Mouse (Mus musculus) layer of hippocampus, postnatal 10 days (tissue): Measurements from ENCODE around the gene Aven. TPM values are rescaled to one million over a fixed set of nuclear protein-coding genes. Genes with fewer than 3 reads are reported as not detected.

Source experiments
- DNase-seq, 2 experiments: peaks; one replicate each; pipeline ENCODE4 v3.0.0; 2021; ENCODE audit warnings: low spot score in 2 of 2
- total RNA-seq, 2 experiments: library from RNA; stranded (reverse); gene quantifications; 2 replicates each; pipeline ENCODE4 v1.2.3; 2021

The Aven gene
- total RNA-seq, 2 experiments from 2014 or later, result 8.9 to 10.1 TPM

DNA sequence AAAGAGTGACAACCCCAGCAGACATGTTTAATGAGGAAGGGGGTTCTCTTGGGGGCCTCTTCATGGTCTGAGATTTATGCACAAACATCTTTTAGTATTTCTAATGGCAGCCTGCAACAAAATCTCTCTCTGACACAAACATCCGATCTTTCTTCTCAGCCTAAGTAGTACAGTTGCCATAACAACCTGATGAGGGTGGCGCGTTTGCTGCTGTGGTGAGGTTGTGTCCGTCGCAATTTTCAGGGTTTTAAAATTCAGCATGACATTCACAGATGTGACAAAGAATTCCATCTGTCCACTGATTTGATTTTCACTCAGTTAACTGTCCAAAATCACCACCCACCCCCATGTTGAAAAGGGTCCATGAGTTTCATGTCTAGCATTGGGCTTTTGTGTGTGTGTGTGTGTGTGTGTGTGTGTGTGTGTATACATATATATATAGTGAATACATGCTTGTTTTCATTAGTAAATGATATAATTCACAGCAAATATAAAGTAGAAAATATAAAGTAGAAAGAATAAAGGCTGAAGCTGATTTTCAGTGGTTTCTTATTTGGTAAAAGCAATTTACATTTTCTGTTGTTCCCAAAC is 49.0 kb downstream of the Aven start:
- DNase-seq, result no peak

GRCm38 (mm10) chr2:112556527-112556926 is 63.8 kb downstream of the Aven start:
- no peak for DNase-seq

- no peak for DNase-seq
Measured at GRCm38 (mm10) chr2:112557453-112557852, 64.7 kb downstream of the Aven start.

DNA sequence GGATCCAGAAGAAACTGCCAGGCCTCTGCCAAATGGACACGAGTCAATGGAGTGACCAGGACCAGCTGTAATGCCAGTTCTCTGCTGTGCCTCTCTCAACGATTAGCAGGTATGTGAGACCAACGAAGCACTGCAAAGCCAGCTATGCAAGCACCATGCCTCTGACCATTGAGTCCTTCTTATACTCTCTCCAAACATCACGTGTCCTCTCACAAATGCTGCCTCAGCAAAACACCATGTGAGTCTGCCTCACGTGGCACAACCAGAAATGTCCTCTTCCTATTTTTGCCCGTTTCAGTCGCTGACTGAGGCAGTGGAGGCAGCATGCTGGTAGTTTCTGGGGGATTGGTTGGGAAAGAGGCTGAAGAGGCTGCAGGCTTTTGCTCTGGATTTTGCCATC is 68.8 kb downstream of the Aven start:
- DNase-seq, result no peak

- DNase-seq, result no peak
Measured at GRCm38 (mm10) chr2:112565060-112565459, 72.3 kb downstream of the Aven start.

DNA sequence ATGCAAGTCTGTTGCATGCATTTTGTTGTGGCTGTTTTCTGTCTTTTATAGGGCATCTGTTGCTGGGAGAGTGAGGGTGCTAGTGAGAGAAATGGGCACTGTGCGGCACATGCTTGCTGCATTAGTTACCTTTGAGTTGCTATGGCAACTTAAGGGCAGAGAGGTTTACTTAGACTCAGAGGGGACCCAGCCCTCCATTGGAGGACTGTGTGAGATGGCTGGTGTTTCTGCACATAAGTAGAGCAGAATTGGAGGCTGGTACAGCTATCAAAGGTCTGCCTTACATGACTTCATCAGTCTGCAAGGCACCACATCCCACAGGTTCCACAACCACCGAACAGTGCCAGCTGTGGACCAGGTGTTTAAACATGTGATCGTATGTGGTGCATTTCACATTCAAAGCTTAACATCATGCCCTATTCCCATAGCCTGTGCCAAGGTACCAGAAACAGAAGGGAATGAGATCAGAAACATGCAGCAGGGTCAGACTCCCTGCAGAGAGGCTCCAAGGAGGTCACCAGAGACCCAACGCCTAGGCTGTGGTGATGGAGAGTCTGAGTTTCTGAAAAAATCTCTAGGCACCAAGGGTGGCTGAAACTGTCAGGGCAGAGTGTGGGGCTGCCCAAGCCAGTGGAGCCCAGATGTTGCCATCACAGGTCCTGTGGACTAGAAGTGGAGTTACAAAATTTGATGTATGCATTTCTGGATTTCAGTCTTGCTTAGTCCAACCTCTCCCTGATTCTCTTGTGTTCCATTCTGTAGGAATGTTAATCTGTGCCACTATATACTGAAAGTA is 73.7 kb downstream of the Aven start:
- no peak for DNase-seq

- no peak for DNase-seq
Measured at GRCm38 (mm10) chr2:112567786-112568185, 75.0 kb downstream of the Aven start.

GRCm38 (mm10) chr2:112590985-112591384 is 98.2 kb downstream of the Aven start:
- no peak for DNase-seq

GRCm38 (mm10) chr2:112591451-112591871 is 98.7 kb downstream of the Aven start:
- DNase-seq, result peak; percentile 49 to 55

DNA sequence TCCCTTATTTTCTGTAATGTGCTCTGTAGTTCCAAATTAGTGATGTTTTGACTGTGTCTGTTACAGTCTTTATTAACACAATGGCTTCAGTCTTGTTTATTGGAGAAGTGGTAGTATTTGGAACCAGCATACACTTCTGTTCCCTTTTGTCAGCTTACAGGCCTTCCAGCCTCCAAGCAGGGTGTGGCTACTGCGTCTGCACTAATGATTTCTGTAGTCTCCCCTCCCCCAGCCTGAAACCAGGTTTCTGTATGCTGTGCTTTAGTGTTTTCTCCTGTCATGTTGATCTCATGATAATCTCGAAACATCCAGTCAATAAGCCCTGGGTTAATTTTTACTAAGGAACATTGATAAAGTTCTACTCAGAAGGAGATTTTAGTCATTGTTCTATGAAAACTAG is 100.6 kb downstream of the Aven start:
- DNase-seq, result no peak

- DNase-seq, result no peak
Measured at GRCm38 (mm10) chr2:112593781-112594180, 101.0 kb downstream of the Aven start.

DNA sequence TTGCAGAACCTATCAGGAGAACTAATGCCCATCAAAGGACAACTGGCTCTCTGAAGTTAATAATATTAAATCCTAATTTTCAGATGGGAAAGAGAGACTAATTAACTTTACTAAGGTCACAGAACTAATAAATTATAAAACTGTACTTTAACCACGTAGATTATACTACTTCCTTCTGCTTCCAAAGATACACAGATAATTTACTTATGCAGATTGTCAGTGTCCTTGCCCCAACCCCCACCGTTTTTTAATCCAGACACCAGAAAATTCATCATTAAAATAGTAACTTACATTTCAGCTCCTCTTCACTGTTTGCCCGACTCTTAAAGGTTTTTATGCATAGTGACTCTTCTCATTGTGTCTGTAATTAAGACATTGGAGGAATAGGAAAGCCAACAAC is 103.0 kb downstream of the Aven start:
- DNase-seq, result no peak

DNA sequence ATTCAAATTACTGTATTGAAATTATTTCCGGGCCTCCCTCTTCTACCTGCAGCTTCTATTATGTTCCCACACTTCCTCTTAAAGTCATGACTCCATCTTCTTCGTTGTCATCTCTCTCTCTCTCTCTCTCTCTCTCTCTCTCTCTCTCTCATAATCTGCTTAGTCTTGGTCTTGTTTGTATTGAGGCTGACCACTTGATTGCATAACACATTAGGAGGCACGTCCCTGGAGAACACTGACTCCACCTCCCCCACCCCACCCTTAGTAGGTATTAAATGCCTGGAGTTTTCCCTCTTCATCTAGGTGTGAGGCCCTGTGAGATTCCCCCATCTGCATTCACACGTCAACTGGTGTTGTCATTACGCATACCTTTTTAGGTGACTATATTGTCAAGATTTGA is 103.7 kb downstream of the Aven start:
- DNase-seq, result no peak

- DNase-seq, result no peak
Measured at GRCm38 (mm10) chr2:112597064-112597463, 104.3 kb downstream of the Aven start.

DNA sequence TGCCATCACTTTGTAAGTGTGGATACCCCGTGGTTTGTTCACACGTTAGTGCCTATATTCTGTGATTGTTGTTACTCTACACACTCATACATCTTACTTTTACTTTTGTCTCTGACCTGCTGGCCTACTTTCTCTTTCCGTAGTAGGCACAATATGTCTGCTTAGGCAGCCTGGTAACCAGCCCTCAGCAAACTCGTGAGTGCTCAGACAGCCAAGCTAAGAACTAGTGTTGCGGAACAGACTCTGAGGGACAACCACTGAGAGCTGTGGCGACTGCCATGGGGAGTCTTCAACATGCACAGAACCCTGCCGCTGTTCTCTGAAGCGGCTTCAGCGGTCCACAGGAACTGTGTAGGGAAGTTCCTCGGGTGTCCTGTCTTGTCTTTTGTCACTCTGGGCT is 107.5 kb downstream of the Aven start:
- DNase-seq, result no peak

DNA sequence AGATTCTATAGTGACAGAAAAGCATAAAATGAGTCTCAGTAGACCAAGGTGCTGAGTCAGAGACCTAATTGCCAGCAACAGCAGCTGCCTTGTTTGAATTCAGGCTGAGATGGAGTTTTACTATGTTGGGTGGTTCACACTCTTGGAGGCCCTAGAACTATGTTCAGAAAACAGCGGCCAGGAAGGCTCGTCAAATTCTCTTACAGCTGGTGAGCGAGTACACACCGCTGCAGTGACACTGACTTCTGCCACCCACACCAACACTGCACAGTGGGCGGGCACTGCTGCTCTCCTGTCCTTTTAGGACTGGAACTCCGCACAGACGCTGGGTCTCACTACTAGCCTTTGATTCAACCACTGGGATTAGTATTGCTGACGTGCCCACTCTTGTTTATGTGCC is 109.7 kb downstream of the Aven start:
- no peak for DNase-seq

GRCm38 (mm10) chr2:112606536-112606935 is 113.8 kb downstream of the Aven start:
- DNase-seq, result no peak

DNA sequence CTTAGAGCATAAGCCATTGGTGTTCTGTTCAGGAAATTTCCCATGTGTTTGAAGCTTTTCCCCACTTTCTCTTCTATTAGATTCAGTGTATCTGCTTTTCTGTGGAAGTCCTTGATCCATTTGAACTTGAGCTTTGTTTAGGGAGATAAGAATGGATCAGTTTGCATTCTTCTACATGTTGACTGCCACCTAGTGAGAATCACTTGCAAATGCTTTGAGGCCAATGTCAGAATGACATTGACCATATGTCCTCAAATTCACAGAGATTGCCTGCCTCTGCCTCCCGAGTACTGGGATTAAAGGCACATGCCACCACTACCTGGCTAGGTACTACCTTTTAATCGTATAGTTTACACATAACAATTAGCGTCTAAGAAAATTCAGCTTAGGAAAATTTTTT is 119.9 kb downstream of the Aven start:
- DNase-seq, result no peak

GRCm38 (mm10) chr2:112614375-112614774 is 121.6 kb downstream of the Aven start:
- no peak for DNase-seq

DNA sequence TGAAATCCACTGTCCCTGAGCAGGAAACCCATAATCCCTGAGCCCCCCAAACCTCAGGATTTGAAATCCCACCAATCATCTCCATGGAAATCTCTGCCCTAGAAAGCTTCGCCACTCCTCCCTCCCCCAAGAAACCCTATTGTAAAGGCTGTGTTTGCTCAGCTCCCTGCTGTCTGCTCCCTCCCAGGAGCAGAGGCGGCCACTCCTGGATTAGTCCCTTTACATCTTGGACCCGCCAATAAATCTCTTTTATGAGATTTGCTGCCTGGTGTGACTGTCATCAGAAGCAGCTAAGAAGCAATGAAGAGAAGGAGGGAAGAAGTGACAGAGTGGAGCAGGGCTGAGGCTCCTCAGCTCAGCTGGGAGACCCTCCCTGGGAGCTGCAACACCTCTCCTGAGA is 124.4 kb downstream of the Aven start:
- no peak for DNase-seq

GRCm38 (mm10) chr2:112625156-112625555 is 132.4 kb downstream of the Aven start:
- DNase-seq, result no peak

DNA sequence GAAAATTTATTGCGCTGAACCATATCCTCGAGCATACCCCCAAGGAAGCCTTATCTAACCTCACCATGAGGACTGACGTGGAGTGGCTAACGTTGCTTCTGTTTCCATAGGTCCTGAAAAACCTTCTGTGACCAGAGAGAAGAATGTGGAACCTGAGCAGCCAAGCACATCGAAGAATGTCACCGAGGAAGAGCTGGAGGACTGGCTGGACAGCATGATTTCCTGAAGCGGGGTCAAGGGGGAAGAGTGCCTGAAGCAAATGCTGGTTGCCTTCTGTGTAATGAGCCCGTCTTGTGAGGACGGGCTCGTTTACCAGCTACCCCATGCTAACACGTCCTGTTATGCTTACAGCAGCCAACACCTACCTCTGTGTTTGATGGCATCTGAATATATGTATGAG is 137.9 kb downstream of the Aven start:
- DNase-seq, result no peak

DNA sequence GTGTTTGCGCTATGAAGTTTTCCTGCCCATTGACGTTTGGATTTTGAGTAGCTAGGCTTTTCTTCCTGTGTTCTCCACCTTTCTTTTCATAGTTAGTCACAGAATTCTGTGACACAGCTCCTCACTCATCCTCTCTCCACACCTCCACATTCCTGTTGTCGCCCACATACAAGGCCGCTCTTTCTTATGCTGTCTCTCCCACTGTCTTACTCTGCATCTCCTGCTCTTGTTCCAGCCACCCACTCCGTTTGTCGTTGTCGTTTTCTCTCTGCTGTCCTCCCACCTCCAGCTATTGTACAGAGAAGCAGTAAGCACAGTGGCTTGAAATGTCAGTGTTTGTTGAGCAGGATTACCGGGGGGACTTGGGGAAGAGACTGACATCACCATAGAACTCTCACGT is 139.8 kb downstream of the Aven start:
- no peak for DNase-seq
